Comparison of ENCODE assay signal across 8 mouse cellular contexts in genomic region chr3:95668589-95669308, GRCm38 (mm10). TPM values are rescaled to one million over a fixed set of nuclear protein-coding genes. Genes with fewer than 3 reads are reported as not detected.
DNase-seq lines count a peak whose midpoint lies in the region; ATAC-seq and TF ChIP-seq lines count a peak whose summit lies in the region.

No protein-coding gene starts in this region.

- H3K4me1 ChIP-seq in lung, embryonic 14.5 days (ENCODE audit: insufficient read depth), result peaks cover 36% of the 10 kb centered on the region
- peaks cover 11% of the 10 kb centered on the region for H3K4me1 ChIP-seq in hindbrain, embryonic 16.5 days (ENCODE audit: control insufficient read depth, insufficient read depth, low read depth, low read length)

- no peak for TF ChIP-seq CTCF in lung, embryonic 14.5 days (IDR thresholded peaks at IDR 0.05; ENCODE audit: low read depth)
- no peak for TF ChIP-seq CTCF in brain, embryonic 14.5 days (IDR thresholded peaks at IDR 0.05; ENCODE audit: borderline replicate concordance, extremely low read depth, insufficient read depth, insufficient read length)

- H3K27ac ChIP-seq in lung, embryonic 14.5 days (ENCODE audit: low read depth), result peak overlapping the region; percentile 94
- peak overlapping the region; percentile 72; the same call in 1 of the 2 replicates for H3K27ac ChIP-seq in hindbrain, embryonic 16.5 days (ENCODE audit: low read depth, low read length)

- H3K9me3 ChIP-seq in lung, embryonic 14.5 days (ENCODE audit: low read depth, low read length), result no peaks in the 10 kb centered on the region
- H3K9me3 ChIP-seq in hindbrain, embryonic 16.5 days (ENCODE audit: control insufficient read depth, low read length), result no peaks in the 10 kb centered on the region

- 58% methylated on average over 7 of the region's 7 CpGs for WGBS in lung, embryonic 14.5 days
- WGBS in hindbrain, embryonic 16.5 days, result 70% methylated on average over 7 of the region's 7 CpGs

- peak overlapping the region; percentile 21; the same call in 1 of the 2 replicates for H3K9ac ChIP-seq in lung, embryonic 14.5 days
- H3K9ac ChIP-seq in hindbrain, embryonic 16.5 days (ENCODE audit: low read depth, low read length), result no peak overlapping the region

- peak overlapping the region; percentile 42; the same call in 1 of the 2 replicates for H3K4me2 ChIP-seq in lung, embryonic 14.5 days
- H3K4me2 ChIP-seq in hindbrain, embryonic 16.5 days (ENCODE audit: low read length), result no peak overlapping the region

- no peak for DNase-seq in lung, embryonic 14.5 days
- DNase-seq in lung, postnatal 14 days, result no peak
- DNase-seq in brain, embryonic 14.5 days (ENCODE audit: low read depth), result peak; percentile 35
- no peak for DNase-seq in frontal cortex, postnatal 14 days (ENCODE audit: low spot score in 2 of 2)
- DNase-seq in left cerebral cortex, postnatal 14 days (ENCODE audit: low spot score in 2 of 2), result no peak
- DNase-seq in frontal cortex, postnatal 25 days (ENCODE audit: low spot score in 2 of 2), result no peak

- no peak overlapping the region for H3K4me3 ChIP-seq in lung, embryonic 14.5 days (ENCODE audit: low read depth, low read length)
- no peak overlapping the region for H3K4me3 ChIP-seq in hindbrain, embryonic 16.5 days (ENCODE audit: low read length)

- H3K27me3 ChIP-seq in lung, embryonic 14.5 days (ENCODE audit: insufficient read depth, low read length), result no peaks in the 10 kb centered on the region
- no peaks in the 10 kb centered on the region for H3K27me3 ChIP-seq in hindbrain, embryonic 16.5 days (replicated peaks; ENCODE audit: control insufficient read depth, insufficient read depth, low read length)

- ATAC-seq in lung, embryonic 14.5 days (ENCODE audit: insufficient read depth), result no peak
- no peak for ATAC-seq in hindbrain, embryonic 16.5 days
- ATAC-seq in monocyte, adult 5-6 weeks (replicated peaks; ENCODE audit: insufficient number of reproducible peaks, low FRiP score, low TSS enrichment, poor library complexity, severe bottlenecking), result peak; percentile 14

- no peak for TF ChIP-seq POLR2A in brain, embryonic 14.5 days (IDR thresholded peaks at IDR 0.05; ENCODE audit: borderline replicate concordance, extremely low read depth, insufficient read depth, insufficient read length, poor library complexity, severe bottlenecking)

- peaks cover 27% of the 10 kb centered on the region for H3K36me3 ChIP-seq in lung, embryonic 14.5 days (ENCODE audit: insufficient read depth)
- H3K36me3 ChIP-seq in hindbrain, embryonic 16.5 days (ENCODE audit: control insufficient read depth, insufficient read depth, low read length), result peaks cover 7% of the 10 kb centered on the region

- intact Hi-C loops in left cerebral cortex, postnatal 14 days (cut with DNase I), result no loop called here

RNA-seq across cellular contexts. Expression of gene Mcl1, which starts 10.2 kb away (rescaled TPM):
- polyA plus RNA-seq in lung, embryonic 14.5 days (2014; fragmentation: Nextera tagmentation; extraction: Ambion mirVana), result 82.3 and 83.2 TPM in 2 replicates
- polyA plus RNA-seq in brain, embryonic 14.5 days (2012; rRNA removed), result 72.3 and 74.3 TPM in 2 replicates
- polyA plus RNA-seq in hindbrain, embryonic 16.5 days (2015; fragmentation: Nextera tagmentation; extraction: Ambion mirVana), result 20.2 and 39.4 TPM in 2 replicates
- 678 to 973 TPM (median 884 TPM) in 3 replicates for total RNA-seq in monocyte, adult 5-6 weeks (2017)
- total RNA-seq in left cerebral cortex, postnatal 14 days (2021), result 10 to 100 TPM; 58.6 to 69.2 TPM

RNA-seq across cellular contexts. Expression of gene Adamtsl4, which starts 19.0 kb away (rescaled TPM):
- polyA plus RNA-seq in lung, embryonic 14.5 days (2014; fragmentation: Nextera tagmentation; extraction: Ambion mirVana), result 1.6 and 4.0 TPM in 2 replicates
- 0.20 and 0.41 TPM in 2 replicates for polyA plus RNA-seq in brain, embryonic 14.5 days (2012; rRNA removed)
- polyA plus RNA-seq in hindbrain, embryonic 16.5 days (2015; fragmentation: Nextera tagmentation; extraction: Ambion mirVana), result 1.4 and 2.4 TPM in 2 replicates
- total RNA-seq in monocyte, adult 5-6 weeks (2017), result 0.38 to 7.2 TPM (median 0.53 TPM) in 3 replicates
- 1 to 10 TPM; 2.0 TPM for total RNA-seq in left cerebral cortex, postnatal 14 days (2021)

RNA-seq across cellular contexts. Expression of gene Ensa, which starts 44.0 kb away (rescaled TPM):
- polyA plus RNA-seq in lung, embryonic 14.5 days (2014; fragmentation: Nextera tagmentation; extraction: Ambion mirVana), result 64.8 and 66.7 TPM in 2 replicates
- 32.2 and 51.6 TPM in 2 replicates for polyA plus RNA-seq in brain, embryonic 14.5 days (2012; rRNA removed)
- polyA plus RNA-seq in hindbrain, embryonic 16.5 days (2015; fragmentation: Nextera tagmentation; extraction: Ambion mirVana), result 109 and 118 TPM in 2 replicates
- 127 to 153 TPM (median 131 TPM) in 3 replicates for total RNA-seq in monocyte, adult 5-6 weeks (2017)
- total RNA-seq in left cerebral cortex, postnatal 14 days (2021), result 100 to 1,000 TPM; 332 to 337 TPM
